Mouse (Mus musculus) liver, embryonic 14.5 days (tissue): ENCODE measurements around the gene Psmd9. TPM values are rescaled to one million over a fixed set of nuclear protein-coding genes. Genes with fewer than 3 reads are reported as not detected.
A peak's percentile ranks its signal among the peaks of the same experiment; 100 is the strongest.

Experiments
- ATAC-seq: fragments of 200-750 bp; cut with Nextera tagmentation; 2 replicates; pipeline ENCODE4 v1.8.0; 2017; ENCODE audit warnings: moderate number of reproducible peaks, mild to moderate bottlenecking, moderate library complexity; ENCODE audit not compliant: insufficient read depth
- DNase-seq, 3 experiments: peaks; one replicate each; pipeline ENCODE4 v3.0.0-alpha.2; 2012 to 2013; ENCODE audit warnings: low read depth in 3 of 3, low spot score in 3 of 3
- H3K27ac ChIP-seq: fragments of 300-500 bp; sonication (generic); 2 replicates; pipeline ENCODE4 v1.5.1; 2014; ENCODE audit warnings: moderate library complexity, mild to moderate bottlenecking, control low read depth, inconsistent platforms
- H3K27me3 ChIP-seq: fragments of 300-500 bp; sonication (generic); 2 replicates; pipeline ENCODE4 v1.6.1; 2014; ENCODE audit warnings: mild to moderate bottlenecking, low read length, moderate library complexity; ENCODE audit not compliant: control insufficient read depth, insufficient read depth
- H3K36me3 ChIP-seq: fragments of 300-500 bp; sonication (generic); replicated peaks from 2 replicates; pipeline ENCODE4 v1.6.1; 2014; ENCODE audit warnings: low read depth; ENCODE audit not compliant: control insufficient read depth, insufficient read depth
- H3K4me1 ChIP-seq, 2 experiments: fragments of 200-500 bp in 1 of 2; fragments of 300-500 bp in 1 of 2; sonication (generic) in 1 of 2; replicated peaks; 2 replicates each; pipeline ENCODE4 v1.6.1; 2012 to 2014; ENCODE audit warnings: antibody characterized with exemption in 1 of 2, inconsistent platforms in 1 of 2, low read length in 1 of 2; ENCODE audit not compliant: control insufficient read depth in 2 of 2, insufficient read depth in 2 of 2
- H3K4me2 ChIP-seq: fragments of 300-500 bp; sonication (generic); 2 replicates; pipeline ENCODE4 v1.6.1; 2014; ENCODE audit warnings: low read depth, mild to moderate bottlenecking, control low read depth, moderate library complexity
- H3K4me3 ChIP-seq, 2 experiments: fragments of 200-500 bp in 1 of 2; fragments of 300-500 bp in 1 of 2; sonication (generic) in 1 of 2; 2 replicates each; pipeline ENCODE4 v1.5.1; 2012 to 2014; ENCODE audit warnings: low read depth in 2 of 2, low read length in 2 of 2, mild to moderate bottlenecking in 2 of 2, control low read depth in 1 of 2, inconsistent platforms in 1 of 2, moderate library complexity in 1 of 2; ENCODE audit not compliant: insufficient read depth in 1 of 2
- H3K9ac ChIP-seq: fragments of 300-500 bp; sonication (generic); replicated peaks from 2 replicates; pipeline ENCODE4 v1.6.1; 2014; ENCODE audit warnings: mild to moderate bottlenecking, control low read depth, moderate library complexity
- H3K9me3 ChIP-seq: fragments of 300-500 bp; sonication (generic); 2 replicates; pipeline ENCODE4 v1.6.1; 2016; ENCODE audit warnings: low read length, mixed read lengths; ENCODE audit not compliant: control insufficient read depth
- CTCF ChIP-seq: IDR thresholded peaks from 2 replicates; pipeline ENCODE4 v1.5.1; 2016; ENCODE audit warnings: antibody characterized with exemption, low read depth, control low read depth
- EP300 ChIP-seq: IDR thresholded peaks from 2 replicates; pipeline ENCODE4 v1.6.1; 2016; ENCODE audit warnings: antibody characterized with exemption, low read depth
- WGBS: fragments of 180-500 bp; shearing (Covaris S2); extraction: QIAGEN DNeasy Blood & Tissue Kit; methylation state at CpG from one replicate; pipeline ENCODE4 v1.1.7; 2014; ENCODE audit not compliant: insufficient replicate concordance; 5-methylcytosine and 5-hydroxymethylcytosine counted together
- polyA plus RNA-seq, 2 experiments: library from polyadenylated mRNA; depleted of rRNA in 1 of 2; stranded (reverse) in 1 of 2; unstranded in 1 of 2; fragments of >200 nt; fragmentation: Nextera tagmentation in 1 of 2; extraction: Ambion mirVana in 1 of 2; gene quantifications; 2 replicates each; pipeline versions ENCODE4 v1.2.1 to v1.2.3; 2012 to 2014

The Psmd9 gene
- polyA plus RNA-seq, 2 experiments, result 26.6 to 51.4 TPM

- DNase-seq (no peak), ATAC-seq (no peak)
- WGBS, result 70% methylated on average over 8 of the region's 8 CpGs
- Histone ChIP-seq H3K27ac (no peak overlapping the region), H3K4me2 (no peak overlapping the region), H3K27me3 (no peaks in the 10 kb centered on the region), H3K4me1 (peaks cover 0 to 2% of the 10 kb centered on the region in 2 experiments; a peak in 1 of 4 replicates), H3K9ac (no peak overlapping the region), H3K9me3 (no peaks in the 10 kb centered on the region), H3K4me3 (no peak overlapping the region), H3K36me3 (no peaks in the 10 kb centered on the region)
- TF ChIP-seq EP300 (no peak), CTCF (no peak)
Observed at GRCm38 (mm10) chr5:123260698-123261097, 91.5 kb downstream of the Psmd9 start.

GRCm38 (mm10) chr5:123266909-123267308 lies 97.7 kb downstream of the Psmd9 start:
- Histone ChIP-seq H3K9me3 (no peaks in the 10 kb centered on the region), H3K4me1 (no peaks in the 10 kb centered on the region), H3K36me3 (no peaks in the 10 kb centered on the region), H3K9ac (no peak overlapping the region), H3K27me3 (no peaks in the 10 kb centered on the region), H3K4me2 (no peak overlapping the region), H3K27ac (no peak overlapping the region), H3K4me3 (no peak overlapping the region)
- WGBS, result 69% methylated on average over 3 of the region's 3 CpGs
- TF ChIP-seq CTCF, result 0 out of 2 replicates have a peak, but pooled peaks have one; percentile 4
- no peak for TF ChIP-seq EP300
- ATAC-seq (no peak), DNase-seq (no peak)

GRCm38 (mm10) chr5:123268477-123269474 lies 99.6 kb downstream of the Psmd9 start:
- no peak overlapping the region for H3K4me3 ChIP-seq
- TF ChIP-seq CTCF (peak; percentile 25; the same call in 1 of the 2 replicates), EP300 (no peak)
- DNase-seq, result no peak
- ATAC-seq, result no peak
- no peak overlapping the region for H3K27ac ChIP-seq
- no peak overlapping the region for H3K4me2 ChIP-seq
- no peaks in the 10 kb centered on the region for H3K9me3 ChIP-seq
- no peak overlapping the region for H3K9ac ChIP-seq
- WGBS, result 75% methylated on average over 28 of the region's 28 CpGs
- no peaks in the 10 kb centered on the region for H3K4me1 ChIP-seq
- H3K36me3 ChIP-seq, result no peaks in the 10 kb centered on the region
- H3K27me3 ChIP-seq, result no peaks in the 10 kb centered on the region

GRCm38 (mm10) chr5:123270917-123271316 lies 101.7 kb downstream of the Psmd9 start:
- Histone ChIP-seq H3K36me3 (no peaks in the 10 kb centered on the region), H3K4me3 (no peak overlapping the region), H3K4me1 (no peaks in the 10 kb centered on the region), H3K27me3 (no peaks in the 10 kb centered on the region), H3K9me3 (no peaks in the 10 kb centered on the region), H3K27ac (no peak overlapping the region), H3K9ac (no peak overlapping the region), H3K4me2 (no peak overlapping the region)
- WGBS, result 74% methylated on average over 11 of the region's 11 CpGs
- ATAC-seq (no peak), DNase-seq (no peak)
- TF ChIP-seq CTCF, result no peak

- Histone ChIP-seq H3K36me3 (no peaks in the 10 kb centered on the region), H3K4me1 (no peaks in the 10 kb centered on the region), H3K4me2 (no peak overlapping the region), H3K9me3 (no peaks in the 10 kb centered on the region), H3K27ac (no peak overlapping the region), H3K4me3 (no peak overlapping the region), H3K27me3 (no peaks in the 10 kb centered on the region), H3K9ac (no peak overlapping the region)
- 68% methylated on average over 5 of the region's 5 CpGs for WGBS
- DNase-seq (no peak), ATAC-seq (no peak)
- no peak for TF ChIP-seq EP300
- no peak for TF ChIP-seq CTCF
Observed at GRCm38 (mm10) chr5:123272927-123273326, 103.7 kb downstream of the Psmd9 start.
